Mouse (Mus musculus): Measurements from ENCODE around the gene Zfp827.

The Zfp827 gene

DNA sequence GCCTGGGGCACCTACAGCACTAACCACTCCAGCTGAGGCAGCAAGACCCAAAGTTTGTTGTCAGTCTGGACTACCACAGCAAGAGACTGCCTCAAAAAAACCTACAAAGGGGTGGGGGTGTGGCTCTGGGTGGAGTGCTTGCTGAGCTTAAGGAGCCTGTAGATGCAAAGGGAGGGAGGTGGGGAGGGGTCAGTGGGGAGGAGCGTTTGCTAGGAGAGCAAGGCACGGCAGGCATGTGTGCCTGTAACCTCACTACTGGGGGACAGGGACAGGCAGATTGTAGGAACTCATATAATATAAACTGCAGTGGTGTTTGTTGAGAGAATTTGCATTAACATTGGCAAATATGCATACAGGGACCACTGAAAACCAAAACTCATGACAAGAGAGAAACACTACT is 130.1 kb downstream of the Zfp827 start:
- no peak for DNase-seq (ENCODE audit: low spot score in 2 of 2)

- DNase-seq (ENCODE audit: low spot score in 2 of 2): no peak
These were observed 131.2 kb downstream of the Zfp827 start for GRCm38 (mm10) chr8:79159397-79159796.

GRCm38 (mm10) chr8:79160302-79160701 is 132.1 kb downstream of the Zfp827 start:
- no peak for DNase-seq (ENCODE audit: low spot score in 2 of 2)

DNA sequence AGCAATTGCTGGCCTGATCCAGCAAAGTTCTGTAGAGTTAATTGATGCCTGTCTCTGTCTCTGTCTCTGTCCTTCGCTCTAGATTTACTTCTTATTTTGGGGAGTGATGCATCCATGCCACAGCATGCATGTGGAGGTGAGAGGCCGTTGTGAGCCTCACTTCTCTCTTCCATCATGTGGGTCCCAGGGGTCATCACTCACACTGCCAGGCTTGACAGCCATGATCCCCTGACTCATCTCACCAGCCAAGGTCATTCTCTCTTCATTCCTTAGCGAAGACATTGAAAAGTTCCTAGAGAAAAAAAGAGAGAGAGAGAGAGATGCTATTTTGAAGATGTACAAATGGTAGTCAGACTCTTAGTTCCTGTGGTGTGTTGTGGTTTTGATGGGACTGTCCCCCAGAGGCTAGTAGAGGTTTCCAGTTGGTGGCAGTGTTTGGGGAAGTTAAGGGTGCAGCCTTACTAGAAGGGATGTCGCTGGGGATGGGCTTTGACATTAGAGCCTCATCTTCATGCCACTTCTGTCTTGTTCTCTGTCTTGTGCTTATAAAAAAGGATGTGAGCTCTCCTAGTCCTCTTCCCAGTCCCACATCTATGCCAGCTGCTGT is 133.0 kb downstream of the Zfp827 start:
- DNase-seq (ENCODE audit: low spot score in 2 of 2): no peak

GRCm38 (mm10) chr8:79162533-79163308 is 134.5 kb downstream of the Zfp827 start:
- peak; percentile 63 to 79 for DNase-seq (ENCODE audit: low spot score in 2 of 2)

GRCm38 (mm10) chr8:79164336-79164735 is 136.1 kb downstream of the Zfp827 start:
- no peak for DNase-seq (ENCODE audit: low spot score in 2 of 2)

DNA sequence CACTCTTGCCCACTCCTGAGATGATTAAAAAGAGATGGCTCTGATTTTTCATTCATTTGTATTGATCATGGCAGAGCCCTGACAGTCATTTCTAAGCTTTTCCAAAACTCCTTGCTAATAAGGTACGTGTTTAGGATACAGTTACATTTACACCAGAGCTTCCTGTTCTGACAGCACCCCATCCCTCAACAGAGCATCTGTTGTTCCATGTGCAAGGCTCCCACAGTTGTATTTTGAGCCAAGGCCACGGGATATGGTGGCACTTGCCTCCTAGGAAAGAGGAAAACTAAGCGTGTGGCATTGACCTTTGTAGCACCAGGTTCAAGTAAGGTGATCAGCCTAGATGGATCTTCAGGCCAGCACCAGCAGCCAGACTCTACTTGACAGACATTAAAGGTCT is 137.0 kb downstream of the Zfp827 start:
- DNase-seq (ENCODE audit: low spot score in 2 of 2): no peak

- no peak for DNase-seq (ENCODE audit: low spot score in 2 of 2)
These were observed 145.4 kb downstream of the Zfp827 start for GRCm38 (mm10) chr8:79173606-79174005.

- DNase-seq (ENCODE audit: low spot score in 2 of 2): no peak
These were observed 147.8 kb downstream of the Zfp827 start for GRCm38 (mm10) chr8:79175991-79176390.

GRCm38 (mm10) chr8:79179678-79180077 is 151.4 kb downstream of the Zfp827 start:
- no peak for DNase-seq (ENCODE audit: low spot score in 2 of 2)

- DNase-seq (ENCODE audit: low spot score in 2 of 2): no peak
These were observed 157.3 kb downstream of the Zfp827 start for GRCm38 (mm10) chr8:79185488-79185887.

DNA sequence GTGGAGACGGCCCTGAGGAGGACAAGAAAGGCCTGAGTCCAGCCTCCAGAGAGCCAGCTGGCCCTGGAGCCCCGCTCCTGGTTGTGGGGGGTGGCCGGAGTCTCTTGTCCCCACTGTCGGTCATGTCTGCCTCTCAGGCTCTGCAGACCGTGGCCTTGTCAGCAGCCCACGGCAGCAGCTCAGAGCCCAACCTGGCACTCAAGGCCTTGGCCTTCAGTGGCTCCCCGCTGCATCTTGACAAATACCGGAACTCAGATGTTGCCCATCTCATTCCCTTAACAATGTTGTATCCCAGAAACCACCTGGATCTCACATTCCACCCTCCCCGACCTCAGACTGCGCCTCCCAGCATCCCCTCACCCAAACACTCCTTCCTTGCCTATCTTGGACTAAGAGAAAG is 161.8 kb downstream of the Zfp827 start:
- DNase-seq (ENCODE audit: low spot score in 2 of 2): no peak

GRCm38 (mm10) chr8:79196481-79196880 is 168.2 kb downstream of the Zfp827 start:
- no peak for DNase-seq (ENCODE audit: low spot score in 2 of 2)

DNA sequence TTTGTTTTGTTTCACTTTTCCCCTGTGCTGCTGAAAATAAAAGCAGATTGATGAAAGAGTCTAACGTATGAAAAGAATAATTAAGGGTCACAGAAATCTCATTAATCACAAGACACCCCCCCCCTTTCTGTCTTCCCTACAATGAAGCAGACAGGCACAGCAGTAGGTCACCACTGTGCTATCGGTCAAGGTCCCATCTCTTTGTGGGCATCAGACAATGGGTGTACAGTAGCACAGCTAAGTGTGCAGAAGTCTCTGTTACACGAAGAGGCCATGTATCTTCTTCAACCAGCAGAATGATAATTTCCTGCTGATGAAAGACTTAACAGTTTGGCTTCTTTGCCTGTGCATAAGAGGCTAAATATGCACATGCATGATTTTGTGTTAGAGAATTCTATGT is 170.4 kb downstream of the Zfp827 start:
- no peak for DNase-seq (ENCODE audit: low spot score in 2 of 2)

DNA sequence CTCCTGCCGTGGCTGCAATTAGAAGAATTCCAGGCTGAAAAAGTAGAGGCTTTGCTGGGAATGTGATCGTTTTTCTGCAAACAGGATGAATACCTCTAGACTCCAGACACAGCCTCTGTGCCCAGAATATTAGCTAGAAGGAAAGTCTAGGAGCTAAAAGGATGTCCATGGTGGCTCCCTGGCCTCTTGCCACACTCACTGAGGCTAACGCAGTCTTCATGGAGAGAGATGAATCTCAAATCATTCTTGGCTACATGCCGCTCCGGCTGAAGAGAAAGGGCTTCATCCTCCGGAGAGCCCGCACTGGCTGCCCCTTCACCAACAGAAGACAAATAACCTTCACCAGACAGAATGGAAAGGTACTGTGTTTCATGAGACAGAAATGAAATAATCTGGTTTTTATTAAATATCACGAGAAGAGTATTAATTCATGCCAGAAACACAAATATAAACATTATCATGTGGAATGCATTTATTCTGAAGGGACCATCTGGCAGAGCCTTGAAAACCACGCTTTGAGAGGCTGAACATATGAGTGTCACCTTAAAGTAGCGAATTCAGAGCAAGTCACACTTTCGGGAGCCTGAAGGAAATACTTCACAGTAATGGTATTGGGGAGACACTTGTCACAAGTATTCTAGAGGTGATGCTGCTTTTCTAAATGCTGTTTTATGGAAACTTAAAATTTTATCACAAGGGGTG is 173.4 kb downstream of the Zfp827 start:
- no peak for DNase-seq (ENCODE audit: low spot score in 2 of 2)

DNA sequence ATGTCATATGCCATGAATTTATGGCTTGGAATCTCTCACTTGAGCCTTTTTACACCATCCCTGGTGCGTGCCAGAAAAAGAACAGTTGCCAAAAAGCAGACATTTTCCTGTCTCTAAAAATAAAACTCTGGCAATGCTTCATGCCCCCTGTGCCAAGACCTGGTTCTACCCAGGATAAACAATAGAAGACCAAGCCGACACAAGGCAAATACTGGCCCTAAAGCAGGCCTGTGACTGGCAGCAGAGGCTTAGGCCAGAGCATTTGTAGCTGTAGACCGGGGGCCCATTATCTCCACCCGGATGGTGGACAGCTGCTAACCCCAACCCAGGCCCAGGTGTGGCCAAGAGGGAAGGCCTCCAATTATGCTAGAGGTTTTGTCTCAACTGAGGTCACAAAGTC is 178.7 kb downstream of the Zfp827 start:
- peak in 1 of 2 experiments; percentile 57 for DNase-seq (ENCODE audit: low spot score in 2 of 2)

GRCm38 (mm10) chr8:79208181-79208580 is 179.9 kb downstream of the Zfp827 start:
- DNase-seq (ENCODE audit: low spot score in 2 of 2): no peak

GRCm38 (mm10) chr8:79208691-79209640 is 180.7 kb downstream of the Zfp827 start:
- peak in 1 of 2 experiments; percentile 26 for DNase-seq (ENCODE audit: low spot score in 2 of 2)

DNA sequence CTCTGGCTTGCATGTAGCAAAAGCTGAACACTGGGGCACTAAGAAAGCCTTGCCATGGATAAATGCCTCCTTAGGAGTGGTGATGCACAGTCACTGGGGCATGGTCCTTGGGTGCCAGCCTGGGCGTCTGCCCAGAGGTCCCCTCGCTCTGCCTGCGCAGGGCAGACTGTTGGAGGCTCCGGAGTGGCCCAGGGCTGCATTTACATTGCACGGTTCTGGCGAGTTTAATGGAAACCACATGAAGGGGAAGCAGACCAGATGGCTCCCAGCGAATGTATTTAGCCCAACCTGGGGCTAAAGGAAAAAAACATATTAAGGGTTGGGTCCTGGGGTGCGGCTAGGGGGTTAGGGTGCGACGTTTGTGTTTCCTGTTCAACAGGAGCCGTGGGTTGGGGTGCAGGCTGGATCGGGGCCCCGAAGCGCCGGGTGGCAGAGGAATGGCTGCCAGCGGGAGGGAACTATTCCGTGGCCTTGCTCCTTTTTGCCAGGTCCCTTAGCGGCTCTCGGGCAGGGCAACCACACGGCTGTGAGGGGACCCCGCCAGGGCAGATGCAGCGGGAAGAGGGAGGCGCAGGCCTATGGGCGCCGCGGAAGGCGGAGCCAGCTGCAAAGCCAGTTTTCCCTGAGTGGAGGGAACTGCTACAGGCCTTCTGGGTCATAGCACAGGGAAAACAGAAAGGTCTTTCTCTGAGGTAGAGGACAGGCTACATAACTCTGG is 181.6 kb downstream of the Zfp827 start:
- DNase-seq (ENCODE audit: low spot score in 2 of 2): peak in 1 of 2 experiments; percentile 18

- DNase-seq (ENCODE audit: low spot score in 2 of 2): no peak
These were observed 183.4 kb downstream of the Zfp827 start for GRCm38 (mm10) chr8:79211630-79212029.

Data from urinary bladder, postnatal 36 days (tissue).